Mouse (Mus musculus): ENCODE data around the gene Spata21.
"Not testable (repeated sequence)": the region's sequence is repeated elsewhere in the genome, so short reads cannot be mapped to it uniquely, and the experiment has no call there.

Spata21 gene

DNA sequence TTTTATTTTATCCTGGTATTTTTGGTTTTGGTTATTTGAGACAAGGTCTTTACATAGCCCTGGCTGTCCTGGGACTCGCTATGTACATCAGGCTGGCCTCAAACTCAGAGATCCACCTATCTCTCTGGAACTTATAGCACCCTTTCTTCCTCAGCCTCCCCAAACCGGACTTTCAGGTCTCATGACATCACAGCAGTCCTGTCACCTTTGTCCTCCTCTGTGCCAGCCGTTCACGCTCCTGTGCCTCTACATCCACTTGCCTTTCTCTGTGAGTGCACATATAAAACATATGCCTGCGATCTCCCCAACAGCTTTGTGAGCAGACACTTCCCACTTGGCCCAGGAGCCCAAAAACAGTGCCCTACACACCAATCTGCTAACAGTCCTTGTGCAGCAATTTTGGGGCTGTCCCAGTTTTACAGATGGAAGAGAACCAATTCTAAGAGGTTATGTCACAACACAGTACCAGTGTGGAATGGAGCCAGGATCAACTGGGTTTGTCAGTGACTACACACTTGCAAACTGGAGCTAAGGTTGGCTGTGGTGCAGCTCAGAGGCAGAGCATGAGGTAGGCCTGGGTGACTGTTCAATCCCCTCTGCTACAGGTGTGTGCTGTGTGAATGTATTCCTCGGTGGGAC is 42.7 kb downstream of the Spata21 start:
- no peak for DNase-seq (ENCODE audit: low read depth)

GRCm38 (mm10) chr4:141131531-141132061 is 43.5 kb downstream of the Spata21 start:
- DNase-seq (ENCODE audit: low read depth), result no peak

DNA sequence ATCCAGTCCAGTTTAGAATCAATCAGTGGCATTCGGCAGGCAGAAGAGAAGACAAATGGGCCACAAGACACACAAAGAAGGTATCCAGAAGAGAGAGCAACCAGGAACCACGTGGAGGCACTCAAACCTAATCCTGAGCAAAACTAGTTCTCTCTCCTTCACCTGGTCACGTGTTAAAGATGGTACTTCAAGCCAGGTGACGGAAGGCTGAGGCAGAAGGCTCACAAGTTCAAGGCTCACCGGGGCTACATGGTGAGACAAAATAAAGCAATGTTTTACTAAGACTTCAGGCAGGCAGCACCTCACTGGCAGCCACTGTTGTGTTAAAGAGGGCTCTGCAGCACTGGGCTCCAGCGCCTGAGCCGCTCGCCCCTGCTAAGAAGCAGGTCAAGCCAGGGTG is 44.1 kb downstream of the Spata21 start:
- no peak for DNase-seq (ENCODE audit: low read depth)

- DNase-seq (ENCODE audit: low read depth), result no peak
These were observed 45.1 kb downstream of the Spata21 start for GRCm38 (mm10) chr4:141133227-141133626.

GRCm38 (mm10) chr4:141134031-141134441 is 45.9 kb downstream of the Spata21 start:
- no peak for DNase-seq (ENCODE audit: low read depth)

- no peak for DNase-seq (ENCODE audit: low read depth)
These were observed 46.8 kb downstream of the Spata21 start for GRCm38 (mm10) chr4:141134751-141135530.

DNA sequence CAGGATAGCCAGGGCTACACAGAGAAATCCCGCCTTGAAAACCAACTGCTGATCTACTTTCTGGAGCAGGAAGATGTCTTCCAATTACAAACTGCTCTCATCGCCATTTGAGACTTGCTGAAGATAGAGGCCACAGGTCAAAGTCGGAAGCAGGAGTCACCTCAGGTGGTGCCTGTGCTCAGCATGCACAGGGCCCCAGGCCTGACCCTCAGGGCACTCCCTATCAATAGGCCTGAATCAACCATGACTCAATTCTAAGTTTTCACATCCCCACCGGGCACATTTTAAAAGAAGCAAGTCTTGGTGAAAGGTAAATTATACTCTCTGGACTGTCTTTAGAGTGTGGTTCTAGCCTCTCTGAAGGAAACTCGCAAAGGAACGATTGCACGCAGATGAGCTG is 48.0 kb downstream of the Spata21 start:
- DNase-seq (ENCODE audit: low read depth), result no peak

DNA sequence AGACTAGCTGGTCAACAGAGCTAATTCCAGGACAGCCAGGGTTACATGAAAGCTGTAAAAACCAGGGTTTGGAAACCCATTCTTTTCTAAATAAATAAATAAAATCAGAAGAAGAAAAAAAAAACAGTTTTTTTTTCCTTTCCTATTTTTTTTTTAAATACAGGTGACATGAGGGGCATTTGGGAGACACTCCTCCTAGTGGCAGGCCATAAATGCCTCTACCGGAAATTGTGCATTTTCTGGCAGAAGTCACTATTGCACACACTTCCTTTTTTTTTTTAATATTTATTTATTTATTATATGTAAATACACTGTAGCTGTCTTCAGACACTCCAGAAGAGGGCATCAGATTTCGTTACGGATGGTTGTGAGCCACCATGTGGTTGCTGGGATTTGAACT is 49.6 kb downstream of the Spata21 start:
- peak; percentile 71 for DNase-seq (ENCODE audit: low read depth)

DNA sequence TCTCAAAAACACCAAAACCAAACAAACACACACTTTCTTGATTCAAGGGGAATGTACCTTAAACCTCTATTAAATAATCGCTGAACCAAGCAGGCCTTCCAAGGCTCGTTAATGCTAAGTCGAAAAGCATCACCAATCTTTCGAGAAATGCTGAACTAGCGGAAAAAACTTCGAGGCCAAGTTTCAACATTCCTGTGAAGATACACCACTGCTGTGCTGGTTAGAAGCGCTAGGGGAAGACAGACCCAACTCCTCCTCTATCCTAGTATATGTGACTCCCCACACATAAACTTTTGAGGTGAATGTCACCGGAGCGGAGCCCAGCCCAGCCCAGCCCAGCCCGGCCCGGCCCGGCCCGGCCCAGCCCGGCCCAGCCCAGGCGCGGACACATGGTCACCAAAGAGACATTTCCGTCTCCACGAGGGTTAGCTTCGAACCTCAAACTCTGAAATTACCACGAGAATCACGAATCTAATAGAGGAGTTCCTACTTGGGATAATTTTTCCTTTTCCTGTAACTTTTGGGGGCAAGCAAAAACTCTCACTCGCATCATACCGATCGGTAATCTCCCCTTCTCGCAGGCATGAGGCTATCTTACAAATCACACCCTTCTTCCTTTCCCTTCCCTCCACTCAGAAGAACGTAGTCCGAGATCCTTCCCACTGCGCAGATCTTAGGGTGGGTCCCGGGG is 50.4 kb downstream of the Spata21 start:
- peak; percentile 74 for DNase-seq (ENCODE audit: low read depth)

DNA sequence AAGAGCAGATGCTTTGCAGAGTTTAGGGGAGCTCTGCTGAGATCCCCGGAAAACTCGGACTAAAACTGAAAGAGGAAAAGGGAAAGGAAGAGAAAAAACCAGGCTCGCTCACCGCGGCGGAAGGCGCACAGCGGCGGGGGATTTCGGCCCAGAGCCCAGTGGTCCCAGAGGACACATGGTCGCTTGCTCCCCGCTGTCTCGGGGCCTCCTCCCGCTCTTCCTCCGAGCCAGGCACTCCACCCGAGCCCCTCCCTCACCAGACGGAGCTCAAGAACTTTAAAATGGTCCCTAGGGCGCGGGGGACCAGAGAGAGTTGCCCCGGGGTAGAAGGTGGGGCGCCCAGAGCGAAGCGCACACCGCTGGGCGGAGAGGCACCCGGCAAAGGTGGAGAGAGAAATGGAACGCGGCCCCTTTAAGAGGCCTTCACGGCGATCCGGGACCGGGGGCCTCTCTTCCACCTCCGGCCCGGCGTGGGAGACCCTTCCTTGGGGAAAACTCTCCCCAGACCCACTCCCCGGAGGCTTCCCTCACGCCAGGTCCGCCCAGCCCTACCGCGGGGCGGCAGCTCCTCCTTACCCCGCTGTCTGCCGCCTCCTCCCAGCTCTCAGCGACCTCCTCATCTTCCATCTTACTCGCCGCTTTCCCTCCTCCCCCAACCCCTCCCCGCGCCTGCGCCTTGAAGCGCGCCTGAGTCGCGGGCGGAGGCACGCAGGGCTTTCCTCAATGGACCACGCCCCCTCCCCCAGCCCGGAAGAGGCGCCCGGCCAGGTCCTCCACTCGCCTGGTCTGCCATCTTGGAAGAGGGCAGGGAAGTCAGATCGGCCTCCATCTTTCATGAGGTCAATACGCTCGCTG is 51.2 kb downstream of the Spata21 start, which contains the start of gene Szrd1:
TSS of gene Szrd1 (minus strand) at position 660 of the 855 bp plus-strand sequence.
- DNase-seq (ENCODE audit: low read depth), result peak; percentile 99

DNA sequence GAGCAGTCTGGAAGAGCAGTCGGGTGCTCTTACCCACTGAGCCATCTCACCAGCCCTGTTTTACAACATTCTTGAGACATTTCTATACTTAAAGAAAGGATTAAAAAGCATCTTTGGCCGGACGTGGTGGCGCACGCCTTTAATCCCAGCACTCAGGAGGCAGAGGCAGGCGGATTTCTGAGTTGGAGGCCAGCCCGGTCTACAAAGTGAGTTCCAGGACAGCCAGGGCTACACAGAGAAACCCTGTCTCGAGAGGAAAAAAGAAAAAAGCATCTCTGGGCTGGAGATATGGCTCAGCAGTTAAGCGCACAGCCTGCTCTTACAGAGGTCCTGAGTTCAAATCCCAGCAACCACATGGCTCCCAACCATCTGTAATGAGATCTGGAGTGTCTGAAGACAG is 52.2 kb downstream of the Spata21 start:
- DNase-seq (ENCODE audit: low read depth), result not testable (repeated sequence)

- no peak for DNase-seq (ENCODE audit: low read depth)
These were observed 52.8 kb downstream of the Spata21 start for GRCm38 (mm10) chr4:141140967-141141366.

GRCm38 (mm10) chr4:141142285-141142811 is 54.2 kb downstream of the Spata21 start:
- DNase-seq (ENCODE audit: low read depth), result peak; percentile 87

DNA sequence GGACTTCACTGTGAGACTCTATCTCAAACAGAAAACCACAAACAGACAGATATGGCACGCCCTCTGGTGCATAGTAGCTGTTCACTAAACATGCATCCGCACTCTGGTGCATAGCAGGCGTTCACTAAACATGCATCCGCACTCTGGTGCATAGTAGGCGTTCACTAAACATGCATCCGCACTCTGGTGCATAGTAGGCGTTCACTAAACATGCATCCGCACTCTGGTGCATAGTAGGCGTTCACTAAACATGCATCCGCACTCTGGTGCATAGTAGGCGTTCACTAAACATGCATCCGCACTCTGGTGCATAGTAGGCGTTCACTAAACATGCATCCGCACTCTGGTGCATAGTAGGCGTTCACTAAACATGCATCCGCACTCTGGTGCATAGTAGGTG is 57.0 kb downstream of the Spata21 start:
- DNase-seq (ENCODE audit: low read depth), result not testable (repeated sequence)

DNA sequence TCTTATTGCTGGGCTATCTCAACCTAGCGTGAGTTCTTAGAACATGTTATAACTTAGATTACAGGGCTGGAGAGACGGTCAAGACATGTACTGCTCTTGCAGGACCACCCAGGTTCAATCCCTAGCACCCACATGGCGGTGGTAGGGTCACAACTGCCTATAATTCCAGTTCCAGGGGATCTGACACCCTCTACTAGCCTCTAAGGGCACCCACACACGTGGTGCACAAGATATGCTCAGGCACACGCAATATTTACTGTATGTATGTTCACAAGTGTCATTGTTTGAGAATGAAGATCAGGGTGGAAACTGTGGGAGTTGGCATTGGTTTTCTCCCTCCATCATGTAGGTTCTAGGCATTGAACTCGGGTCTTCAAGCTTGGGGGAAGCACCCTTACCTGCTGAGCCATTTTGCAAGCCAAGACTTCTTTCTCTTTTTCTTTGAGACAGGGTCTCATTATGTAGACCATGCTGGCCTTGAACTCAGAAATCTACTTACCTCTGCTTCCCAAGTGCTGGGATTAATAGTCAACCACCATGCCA is 58.4 kb downstream of the Spata21 start:
- no peak for DNase-seq (ENCODE audit: low read depth)

DNA sequence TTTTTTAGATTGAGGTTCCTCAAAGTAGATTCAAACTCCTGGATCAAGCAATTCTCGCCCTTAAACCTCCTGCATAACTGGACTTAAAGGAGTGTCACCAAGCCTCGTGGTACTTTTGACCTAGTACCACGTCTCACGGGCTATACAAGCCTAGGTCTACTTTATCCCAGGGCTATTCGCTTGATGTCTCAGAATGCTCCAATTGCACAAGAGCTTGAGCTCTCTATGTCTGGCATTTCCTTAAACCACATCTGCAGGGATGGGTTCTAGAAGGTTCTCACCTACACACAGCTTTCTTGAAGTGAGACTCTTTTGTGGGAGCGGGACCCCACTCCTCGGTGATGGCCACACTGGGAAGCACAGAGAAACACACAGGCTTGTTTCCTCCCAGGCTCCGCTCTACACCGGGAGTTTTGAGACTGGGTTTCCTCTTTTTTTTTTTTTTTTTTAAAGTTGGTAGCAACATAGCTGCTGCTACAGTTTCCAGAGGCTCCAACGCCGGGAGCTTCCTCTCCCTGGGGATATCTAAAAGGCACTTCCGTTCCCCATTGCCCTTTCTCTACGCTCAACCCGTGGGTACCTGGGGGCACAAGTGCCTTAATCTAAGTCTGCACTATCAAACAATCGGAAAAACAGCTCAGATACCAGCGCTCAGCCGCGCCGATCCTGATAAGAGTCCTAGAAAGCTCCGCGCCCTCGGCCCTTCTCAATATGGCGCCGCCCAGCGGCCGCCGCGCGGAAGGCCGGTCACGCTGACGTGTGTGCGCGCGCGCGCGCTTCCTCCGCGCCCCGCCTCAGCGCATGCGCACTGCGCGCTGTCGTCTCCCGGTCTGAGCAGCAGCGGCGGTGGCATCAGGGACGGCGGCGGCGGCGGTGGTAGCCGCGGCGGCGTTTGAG is 59.2 kb downstream of the Spata21 start, which contains the start of gene Fbxo42:
TSS of gene Fbxo42 (plus strand) at position 802 of the 897 bp plus-strand sequence.
- DNase-seq (ENCODE audit: low read depth), result peak; percentile 88

- peak; percentile 55 for DNase-seq (ENCODE audit: low read depth)
These were observed 60.1 kb downstream of the Spata21 start for GRCm38 (mm10) chr4:141148009-141148801.

DNA sequence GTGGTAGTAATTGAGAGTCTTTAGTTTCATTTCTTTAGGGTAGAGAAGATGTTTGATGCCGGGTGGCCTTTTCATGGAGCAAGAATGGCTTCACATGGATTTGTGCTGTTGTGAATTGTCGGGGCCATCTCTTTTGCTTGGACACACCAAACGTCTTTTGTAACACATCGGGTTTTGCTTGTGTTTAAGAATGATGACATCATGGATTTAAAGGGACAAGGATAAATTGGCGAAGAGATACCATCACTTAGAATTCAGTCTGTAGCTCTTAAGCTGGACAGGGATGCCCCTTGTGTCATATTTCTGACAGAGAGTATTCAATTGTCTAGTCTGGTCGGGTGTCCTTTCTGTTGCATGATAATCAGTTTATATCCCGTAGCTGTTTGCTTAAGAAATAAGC is 61.0 kb downstream of the Spata21 start:
- DNase-seq (ENCODE audit: low read depth), result peak; percentile 47

DNA sequence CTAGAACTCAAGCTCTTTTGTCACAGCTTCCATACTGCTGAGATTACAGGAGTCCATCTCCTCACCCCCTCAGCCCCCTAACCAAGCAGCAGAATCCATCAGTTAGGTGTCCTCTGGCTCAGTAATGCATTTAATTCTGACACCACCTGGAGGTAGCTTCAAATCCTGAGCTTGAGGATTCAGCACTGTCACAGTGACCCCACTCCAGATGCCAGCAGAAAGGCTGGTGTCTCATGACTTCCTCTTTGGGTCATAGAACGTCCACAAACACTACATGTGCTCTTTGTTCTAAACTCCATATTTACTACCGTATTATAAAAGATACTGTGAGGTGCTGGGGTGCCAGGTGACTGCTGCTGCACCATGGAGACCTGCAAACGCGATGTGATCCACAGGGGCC is 69.4 kb downstream of the Spata21 start:
- DNase-seq (ENCODE audit: low read depth), result peak; percentile 47

Data from 416B (cell line).